Mouse (Mus musculus) thymus, adult 18-20 months (tissue): ENCODE measurements at regions not wholly inside any gene's neighbourhood (a gene's known extent, or its start where the extent isn't known, plus 50 kb on each side); places are given as distances from the start of the nearest gene placed in this dataset.

Source experiments
- DNase-seq, 2 experiments: peaks; one replicate each; pipeline ENCODE4 v3.0.0; 2022; ENCODE audit warnings: mixed read lengths in 2 of 2

GRCm38 (mm10) chr3:63542638-63543408, 59.1 kb upstream of the Gm34302 start:
- no peak for DNase-seq

DNA sequence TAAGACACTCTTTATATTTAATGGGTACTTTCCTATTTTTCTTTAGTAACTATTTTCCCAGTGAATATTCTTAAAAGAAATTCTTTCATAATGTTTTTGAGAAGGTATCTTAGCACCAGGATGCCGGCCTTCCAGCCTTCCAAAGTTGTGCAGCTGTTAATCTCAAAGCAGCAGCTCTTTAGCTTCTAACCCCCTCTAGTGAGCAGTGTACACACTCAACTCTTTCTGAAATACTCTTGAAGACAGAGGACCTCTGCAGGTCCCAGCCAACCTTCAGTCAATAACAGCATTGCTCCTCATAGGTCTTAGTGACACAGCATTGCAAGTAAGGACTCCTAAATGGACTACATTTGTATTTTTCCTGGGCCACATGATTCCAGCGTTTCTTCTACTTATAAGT, 55.2 kb upstream of the Gm34302 start:
- no peak for DNase-seq

DNA sequence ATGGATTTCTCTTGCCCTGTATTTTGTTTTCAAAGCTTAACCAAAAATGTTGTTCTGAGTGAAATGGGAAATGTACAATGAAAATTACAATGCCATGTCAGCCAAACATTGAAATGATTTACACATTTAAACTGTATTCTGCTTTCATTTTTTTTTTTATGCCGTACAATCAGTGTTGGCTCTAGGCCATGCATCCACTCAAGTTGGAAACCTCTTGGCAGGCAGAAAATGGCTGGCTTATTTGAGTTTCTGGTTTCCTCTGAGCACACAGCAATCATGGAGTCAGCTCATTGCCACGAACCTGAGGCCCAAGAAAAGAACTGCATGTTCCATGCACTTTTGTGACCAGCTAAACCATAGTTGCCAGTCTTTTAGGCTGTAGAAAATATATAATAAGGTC, 50.5 kb upstream of the Gm34302 start:
- DNase-seq: no peak
